Mouse (Mus musculus): ENCODE measurements at regions not wholly inside any gene's neighbourhood (a gene's known extent, or its start where the extent isn't known, plus 50 kb on each side); places are given as distances from the start of the nearest gene placed in this dataset.

- no peak for DNase-seq (ENCODE audit: low spot score in 2 of 2)
Observed at GRCm38 (mm10) chr12:119028161-119028560, 61.9 kb upstream of the Abcb5 start.

GRCm38 (mm10) chr12:119027701-119028100 lies 61.5 kb upstream of the Abcb5 start:
- no peak for DNase-seq (ENCODE audit: low spot score in 2 of 2)

GRCm38 (mm10) chr12:119026311-119026710 lies 60.1 kb upstream of the Abcb5 start:
- peak; percentile 59 to 62 for DNase-seq (ENCODE audit: low spot score in 2 of 2)

GRCm38 (mm10) chr12:119024063-119024462 lies 57.8 kb upstream of the Abcb5 start:
- DNase-seq (ENCODE audit: low spot score in 2 of 2) = peak in 1 of 2 experiments; percentile 37

Data from right cerebral cortex, postnatal 10 days (tissue).